Mouse (Mus musculus) fat pad, adult 2 months (tissue): ENCODE results near the gene Kcnq1.

Source experiments
- DNase-seq: peaks from one replicate; pipeline ENCODE4 v3.0.0-alpha.2; 2011; ENCODE audit warnings: low read depth, low spot score; ENCODE audit errors: extremely low read depth

Gene Kcnq1

GRCm38 (mm10) chr7:143106062-143106461 is at the start of gene Kcnq1:
Kcnq1 (plus strand) TSS chr7:143106362.
- DNase-seq, result no peak

DNA sequence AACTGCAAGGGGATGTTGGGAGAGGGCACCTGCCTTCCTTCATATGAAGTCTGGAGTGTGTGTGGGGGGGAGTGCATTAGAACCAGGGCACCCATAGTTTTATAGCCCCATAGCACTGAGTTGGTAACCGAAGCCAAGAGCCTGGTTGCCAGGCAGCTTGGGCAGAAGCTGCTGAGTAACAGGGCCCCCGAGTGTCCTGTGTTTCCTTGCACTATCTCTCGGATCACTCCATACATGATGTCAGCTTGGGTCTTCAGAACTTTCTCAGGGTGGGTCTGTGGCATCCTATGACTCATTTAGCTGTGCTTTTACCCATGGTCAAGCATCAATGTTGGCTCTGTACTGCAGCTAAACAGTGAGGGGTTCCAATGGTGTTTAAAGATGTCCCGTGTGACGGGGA is 49.1 kb upstream of the Kcnq1 start:
- DNase-seq, result no peak

GRCm38 (mm10) chr7:143057667-143058220 is 48.4 kb upstream of the Kcnq1 start:
- no peak for DNase-seq

- no peak for DNase-seq
Measured at GRCm38 (mm10) chr7:143058221-143058697, 47.9 kb upstream of the Kcnq1 start.

DNA sequence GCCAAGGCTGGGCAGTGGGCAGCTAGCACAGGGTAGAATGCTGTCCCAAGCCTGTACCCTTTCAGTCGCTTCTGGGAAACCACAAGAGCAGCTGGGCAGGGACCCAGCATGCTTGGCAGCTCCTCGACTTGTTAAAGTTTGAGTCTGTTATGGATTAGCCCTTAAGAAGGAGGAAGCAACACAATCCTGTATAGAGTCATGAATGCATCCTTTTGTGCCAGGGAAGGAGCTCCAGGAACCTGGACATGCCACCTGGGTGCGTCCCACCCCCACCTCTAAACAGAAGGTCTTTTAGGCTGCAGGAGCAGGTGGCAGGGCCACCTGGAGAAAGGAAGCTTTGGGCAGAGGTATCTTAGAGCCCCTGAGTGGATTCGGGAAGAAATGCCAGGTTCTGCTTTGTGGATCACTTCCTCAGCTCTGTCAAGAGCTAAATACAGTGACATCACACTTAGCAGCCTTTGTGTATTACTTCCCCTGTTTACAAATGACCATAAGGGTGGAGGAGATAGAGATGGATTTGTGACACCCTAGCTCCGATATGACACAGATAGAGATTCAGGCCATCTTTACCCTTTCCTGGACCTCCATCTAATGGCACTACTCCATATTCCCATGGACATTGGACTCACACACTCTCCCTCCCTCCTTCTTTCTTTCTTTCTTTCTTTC is 46.8 kb upstream of the Kcnq1 start:
- no peak for DNase-seq

DNA sequence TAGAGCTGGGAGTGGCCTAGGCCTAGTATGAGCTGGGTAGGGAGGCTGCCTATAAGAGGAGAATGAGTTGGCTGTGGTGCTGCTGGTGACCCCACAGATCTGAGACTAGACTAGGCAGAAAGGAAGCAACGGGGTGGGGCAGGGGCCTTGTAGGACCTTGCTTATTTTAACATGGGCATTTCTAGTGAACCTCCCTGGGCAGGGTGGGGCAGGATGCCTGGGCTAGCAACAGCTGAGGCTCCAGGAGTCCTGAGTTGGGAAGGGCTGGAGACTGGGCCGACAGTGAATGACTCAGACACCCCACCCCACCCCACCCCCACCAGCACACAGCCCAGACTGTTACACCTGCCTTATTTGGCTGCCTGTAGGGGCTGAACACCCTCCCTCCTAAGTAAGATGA is 43.5 kb upstream of the Kcnq1 start:
- no peak for DNase-seq

DNA sequence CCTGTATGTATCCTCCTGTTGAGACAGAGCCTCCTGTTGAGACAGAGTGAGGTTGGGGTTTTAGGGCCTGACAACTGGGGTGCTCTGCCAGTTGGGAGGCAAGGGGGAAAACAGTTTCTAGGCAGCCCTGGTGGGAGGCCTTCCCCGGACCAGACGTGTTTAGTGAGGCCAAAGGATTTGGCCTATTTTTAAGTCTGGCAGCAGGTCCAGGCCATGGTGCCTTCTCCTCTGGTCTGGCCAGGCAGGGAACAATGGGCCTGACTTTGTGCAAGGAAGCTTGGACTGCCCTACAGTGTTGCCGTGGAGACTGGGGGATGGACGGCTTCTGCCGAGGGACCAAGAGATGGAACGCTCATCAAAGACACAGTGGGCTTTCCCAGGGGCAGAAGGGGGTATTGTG is 41.9 kb upstream of the Kcnq1 start:
- no peak for DNase-seq

GRCm38 (mm10) chr7:143065692-143066091 is 40.5 kb upstream of the Kcnq1 start:
- no peak for DNase-seq

GRCm38 (mm10) chr7:143067469-143067868 is 38.7 kb upstream of the Kcnq1 start:
- DNase-seq, result no peak

DNA sequence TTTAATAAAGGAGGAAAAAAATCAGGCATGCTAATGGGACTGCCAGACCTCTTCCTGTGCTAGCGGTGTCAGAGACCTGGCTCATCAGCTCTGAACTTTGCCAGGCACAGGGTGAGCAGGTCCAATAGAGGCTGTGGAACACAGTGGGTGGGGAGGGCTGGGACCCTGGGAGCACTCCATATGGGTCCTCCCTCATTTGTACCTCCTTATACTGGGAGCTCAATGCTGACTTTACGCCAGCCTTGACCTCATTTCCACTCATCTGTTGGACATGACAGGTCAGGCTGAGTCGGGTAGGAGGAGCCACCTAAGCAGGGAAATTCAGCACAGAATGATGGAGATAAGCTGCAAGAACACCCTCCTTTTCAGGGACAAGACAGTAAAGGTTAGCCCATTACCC is 38.3 kb upstream of the Kcnq1 start:
- DNase-seq, result no peak

DNA sequence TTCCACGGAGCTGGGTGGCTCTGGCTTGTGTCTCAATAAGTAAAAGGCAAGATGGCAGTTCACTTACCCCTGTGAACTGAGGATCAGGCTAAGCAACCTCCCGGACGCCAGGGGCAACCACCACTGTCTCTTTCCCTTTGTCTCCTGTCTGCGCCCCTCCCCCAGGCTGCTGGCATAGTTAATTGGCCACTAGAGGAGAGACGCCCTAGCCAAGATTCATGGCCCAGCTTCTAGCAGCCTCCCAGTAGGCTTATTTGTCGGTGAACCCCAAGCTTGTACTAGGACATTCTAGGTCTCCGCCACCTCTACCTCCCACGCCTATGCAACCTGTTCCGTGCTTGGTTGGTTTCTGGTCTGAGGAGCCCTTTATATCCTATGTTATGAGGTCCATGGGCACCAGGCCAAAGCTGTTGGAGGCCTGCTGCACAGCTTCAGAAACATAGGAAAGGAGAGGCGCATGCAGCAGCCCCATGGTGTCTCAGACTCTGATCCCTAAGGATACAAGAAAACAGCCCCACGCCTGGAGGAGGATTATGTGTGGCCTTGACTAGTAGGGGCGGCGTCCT is 37.8 kb upstream of the Kcnq1 start:
- DNase-seq, result no peak

- DNase-seq, result peak; percentile 97
Measured at GRCm38 (mm10) chr7:143068882-143069591, 37.1 kb upstream of the Kcnq1 start, which contains the start of gene Tssc4. Tssc4 (plus strand) TSS chr7:143069249.

GRCm38 (mm10) chr7:143069751-143070400 is 36.3 kb upstream of the Kcnq1 start:
- DNase-seq, result no peak

DNA sequence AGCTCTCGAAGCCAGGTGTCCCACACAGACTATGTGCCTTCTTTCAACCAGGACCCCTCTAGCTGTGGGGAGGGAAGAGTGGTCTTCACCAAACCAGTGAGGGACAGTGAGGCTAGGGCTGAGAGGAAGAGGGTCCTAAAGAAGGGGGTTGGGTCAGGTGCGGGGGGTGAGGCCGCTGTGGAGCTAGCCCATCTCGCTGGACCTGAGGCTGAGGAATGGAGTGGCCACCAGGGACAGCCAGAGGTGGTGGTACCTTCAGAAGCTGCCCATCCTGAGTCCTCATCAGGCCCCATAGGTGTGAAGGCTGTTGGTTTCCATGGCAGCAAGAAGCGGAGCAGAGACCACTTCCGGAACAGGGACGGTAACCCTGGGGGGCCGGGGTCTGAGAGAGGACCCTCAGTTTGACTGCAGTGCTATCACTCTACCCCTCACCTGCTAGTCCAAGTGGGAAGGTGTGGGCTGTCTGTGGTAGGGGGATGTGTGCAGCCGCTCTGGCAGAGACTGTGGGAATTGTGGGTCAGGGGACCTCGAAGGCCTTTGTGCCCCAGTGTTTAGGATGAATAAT is 35.6 kb upstream of the Kcnq1 start:
- no peak for DNase-seq

- DNase-seq, result no peak
Measured at GRCm38 (mm10) chr7:143072605-143073004, 33.6 kb upstream of the Kcnq1 start.

- no peak for DNase-seq
Measured at GRCm38 (mm10) chr7:143073086-143073485, 33.1 kb upstream of the Kcnq1 start.

DNA sequence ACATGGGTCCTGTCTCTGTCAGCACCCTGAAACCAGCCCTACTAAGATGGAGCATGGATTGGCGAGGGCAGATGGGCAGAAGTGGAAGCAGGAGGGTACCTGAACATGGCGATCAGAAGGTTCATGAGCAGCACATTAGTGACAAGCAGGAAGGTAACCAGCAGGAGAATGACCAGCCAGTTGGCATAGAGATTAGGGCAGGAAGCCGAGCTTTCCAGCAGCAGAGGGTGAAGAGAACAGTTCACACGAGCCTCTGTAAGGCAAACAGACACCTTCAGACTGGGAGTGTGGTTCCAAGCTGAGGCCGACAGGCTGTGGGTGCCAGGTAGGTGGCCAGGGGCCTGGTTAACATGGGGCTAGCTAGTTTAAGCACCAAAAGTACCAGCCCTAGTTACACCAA is 30.8 kb upstream of the Kcnq1 start:
- no peak for DNase-seq

DNA sequence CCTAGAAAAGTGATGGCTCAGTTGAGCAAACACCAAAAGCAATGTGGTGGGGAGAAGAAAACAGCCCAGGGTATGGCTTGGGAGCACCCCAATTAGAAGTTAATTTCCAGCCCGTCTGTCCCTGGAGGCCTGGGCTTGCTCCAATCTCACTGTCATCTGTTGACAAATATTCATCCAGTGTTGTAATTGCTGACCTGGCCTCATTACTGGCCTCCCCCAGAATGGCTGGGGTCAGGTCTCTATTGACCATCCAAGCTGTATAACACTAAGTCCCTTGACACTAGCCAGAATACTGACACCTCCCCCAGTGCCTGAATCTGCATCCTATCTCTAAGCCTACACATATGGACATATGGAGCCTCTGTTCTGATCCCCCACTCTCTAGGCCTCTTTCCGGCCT is 28.8 kb upstream of the Kcnq1 start:
- no peak for DNase-seq

DNA sequence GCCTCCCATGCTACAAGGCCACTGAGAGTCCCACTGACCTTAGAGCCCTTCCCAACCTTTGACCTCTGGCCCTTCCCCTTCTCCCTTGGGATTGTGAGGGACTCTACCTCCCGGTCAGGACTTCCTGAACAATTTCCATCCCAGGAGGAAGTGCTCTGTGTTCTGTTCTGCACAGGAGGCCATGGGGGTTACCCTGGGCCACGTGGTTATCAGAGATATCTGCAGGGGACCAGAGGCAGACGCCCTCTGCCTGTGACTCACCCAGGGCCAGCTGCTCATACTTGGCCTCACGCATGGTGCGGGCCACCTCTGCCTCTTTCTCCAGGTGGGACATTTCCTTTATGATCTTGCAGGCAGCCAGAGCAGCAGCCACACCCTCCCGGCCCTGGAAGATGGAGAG is 24.1 kb upstream of the Kcnq1 start:
- no peak for DNase-seq

DNA sequence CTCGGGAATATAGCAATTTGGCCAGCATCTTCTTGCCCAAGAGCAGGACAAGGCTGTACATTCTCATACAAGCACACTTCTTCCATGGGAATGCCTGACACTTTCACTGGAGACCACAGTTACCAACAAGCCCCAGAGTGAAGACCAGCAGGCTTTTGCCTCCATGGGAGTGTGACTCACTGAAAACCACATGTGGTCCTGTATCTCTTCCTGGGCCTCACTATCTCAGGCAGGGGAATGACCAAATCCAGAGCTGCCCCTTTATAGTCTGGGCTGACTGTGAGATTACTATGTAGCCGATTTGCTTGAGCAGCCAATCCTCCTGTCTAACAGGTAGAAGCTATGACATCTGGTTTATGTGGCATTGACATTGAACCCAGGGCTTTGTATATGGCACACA is 22.5 kb upstream of the Kcnq1 start:
- no peak for DNase-seq

DNA sequence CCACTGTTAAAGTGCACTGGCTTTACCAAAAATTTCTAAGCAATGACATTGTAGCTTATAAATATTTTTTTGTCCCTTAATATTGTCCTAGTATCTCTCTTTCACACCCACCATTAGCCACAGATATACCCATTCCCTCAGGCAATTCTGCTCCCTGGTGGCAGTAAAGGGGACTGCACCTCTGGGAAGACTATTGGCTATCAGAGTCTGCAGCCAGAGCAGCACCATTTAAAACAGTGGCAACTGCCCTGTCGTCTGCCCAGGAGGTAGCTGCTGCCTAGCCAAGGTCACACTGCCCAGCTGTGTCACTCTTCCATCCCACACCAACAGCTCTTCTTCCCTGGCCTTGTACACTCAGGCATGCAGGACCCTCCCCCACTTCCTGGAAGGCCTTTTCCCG is 19.8 kb upstream of the Kcnq1 start:
- DNase-seq, result no peak
